Mouse (Mus musculus) spleen, postnatal 36 days (tissue): Measurements from ENCODE around the gene Pglyrp3.
"Not testable (repeated sequence)": the region's sequence is repeated elsewhere in the genome, so short reads cannot be mapped to it uniquely, and the experiment has no call there.

Experiments
- DNase-seq, 2 experiments: peaks; one replicate each; pipeline ENCODE4 v3.0.0; 2022; ENCODE audit warnings: low spot score in 2 of 2, mixed read lengths in 1 of 2

Pglyrp3 gene

GRCm38 (mm10) chr3:92014283-92014682 lies at the start of gene Pglyrp3:
Gene Pglyrp3, plus strand, starts transcription at chr3:92014583.
- no peak for DNase-seq

GRCm38 (mm10) chr3:92011001-92011400 lies 3.4 kb upstream of the Pglyrp3 start:
- no peak for DNase-seq

- not testable (repeated sequence) for DNase-seq
These were observed 10.2 kb downstream of the Pglyrp3 start for GRCm38 (mm10) chr3:92024541-92024940.

DNA sequence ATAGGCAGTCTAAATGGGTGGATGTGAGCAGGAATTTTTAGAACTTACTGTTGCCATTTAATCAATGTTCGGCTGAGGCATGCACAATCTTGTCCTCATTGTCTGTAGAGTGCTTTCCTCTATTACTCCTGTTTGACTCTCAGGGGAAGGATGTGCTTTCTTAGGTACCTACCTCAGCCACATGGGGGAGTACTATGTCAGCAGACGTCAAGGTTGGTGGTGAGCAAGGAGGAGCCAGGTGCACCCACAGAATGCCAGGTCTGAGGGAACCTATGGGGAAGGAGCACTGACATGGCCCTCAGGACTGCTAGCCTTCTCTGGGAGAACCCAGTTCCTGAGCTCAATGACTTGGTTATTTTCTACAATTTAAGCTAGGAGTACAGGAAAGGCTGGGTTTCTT lies 18.8 kb downstream of the Pglyrp3 start:
- DNase-seq, result no peak

DNA sequence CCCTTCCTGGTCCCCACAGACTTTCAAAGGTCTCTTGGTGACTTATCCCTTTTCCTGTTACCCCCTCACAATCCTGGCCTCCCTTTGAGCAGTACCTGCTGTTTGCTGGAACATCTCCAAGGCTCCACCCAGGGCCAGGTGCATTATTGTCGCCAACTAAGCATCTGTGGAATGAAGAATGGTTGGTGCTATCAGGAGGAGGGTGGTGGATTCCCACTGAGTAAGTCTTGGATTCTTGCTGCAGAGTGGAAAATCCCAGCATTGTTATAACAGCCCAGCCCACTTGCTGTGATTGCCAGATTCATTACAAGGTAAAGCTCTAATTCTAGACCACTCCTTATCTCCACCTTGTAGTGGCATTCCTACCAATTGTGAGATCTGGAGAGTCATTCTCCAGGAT lies 19.5 kb downstream of the Pglyrp3 start:
- no peak for DNase-seq

GRCm38 (mm10) chr3:92050382-92051054 lies 36.1 kb downstream of the Pglyrp3 start:
- no peak for DNase-seq

GRCm38 (mm10) chr3:92080462-92081284 lies 66.3 kb downstream of the Pglyrp3 start:
- DNase-seq, result peak; percentile 1 to 8
